ENCODE assay signal across 8 mouse cellular contexts in the genomic region with DNA sequence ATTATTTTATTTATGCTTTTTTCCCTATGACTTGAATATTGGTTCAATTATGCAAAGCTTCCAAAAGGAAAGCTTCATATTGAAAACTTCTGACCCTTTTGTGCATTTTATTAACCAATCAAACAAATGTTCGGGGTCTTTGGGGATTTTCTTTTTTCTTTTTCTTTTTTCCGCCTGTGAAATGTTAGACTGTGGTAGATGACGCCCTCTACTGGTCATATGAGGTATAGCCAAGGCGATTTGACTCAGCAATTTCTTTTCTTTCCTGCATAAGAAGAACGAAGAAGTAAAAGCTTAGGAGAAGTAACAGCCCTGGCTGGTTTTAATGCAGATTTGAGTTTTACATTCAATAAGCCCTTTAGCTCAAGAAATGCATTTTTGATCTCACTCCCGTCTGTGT.
DNase-seq lines count a peak whose midpoint lies in the region; ATAC-seq and TF ChIP-seq lines count a peak whose summit lies in the region.

No protein-coding gene starts in this region.

- H3K27me3 ChIP-seq in forebrain, embryonic 10.5 days (ENCODE audit: poor library complexity, severe bottlenecking) = no peaks in the 10 kb centered on the region
- no peaks in the 10 kb centered on the region for H3K27me3 ChIP-seq in forebrain, embryonic 11.5 days (ENCODE audit: control insufficient read depth, insufficient read depth, low read length)
- H3K27me3 ChIP-seq in liver, adult 2 months (ENCODE audit: control insufficient read depth, insufficient read depth, low read length) = no peaks in the 10 kb centered on the region
- no peaks in the 10 kb centered on the region for H3K27me3 ChIP-seq in liver, embryonic 11.5 days (replicated peaks; ENCODE audit: control insufficient read depth, insufficient read depth, low read length)

- H3K4me2 ChIP-seq in forebrain, embryonic 11.5 days (ENCODE audit: low read depth, low read length, severe bottlenecking) = no peak overlapping the region
- H3K4me2 ChIP-seq in liver, embryonic 11.5 days = no peak overlapping the region

- no peaks in the 10 kb centered on the region for H3K9me3 ChIP-seq in forebrain, embryonic 10.5 days
- H3K9me3 ChIP-seq in forebrain, embryonic 11.5 days (ENCODE audit: control insufficient read depth, low read length) = no peaks in the 10 kb centered on the region
- H3K9me3 ChIP-seq in liver, embryonic 11.5 days (ENCODE audit: control insufficient read depth, low read length) = no peaks in the 10 kb centered on the region

- peaks cover 5% of the 10 kb centered on the region; the same call in 1 of the 2 replicates for H3K4me1 ChIP-seq in forebrain, embryonic 10.5 days
- H3K4me1 ChIP-seq in forebrain, embryonic 11.5 days (replicated peaks; ENCODE audit: control insufficient read depth, insufficient read depth, low read length) = no peaks in the 10 kb centered on the region
- H3K4me1 ChIP-seq in liver, adult 2 months (ENCODE audit: control insufficient read depth, insufficient read depth, low read length) = no peaks in the 10 kb centered on the region
- H3K4me1 ChIP-seq in liver, embryonic 11.5 days (replicated peaks; ENCODE audit: control insufficient read depth, insufficient read depth, low read length) = no peaks in the 10 kb centered on the region

- TF ChIP-seq POLR2A in liver, adult 2 months (IDR thresholded peaks at IDR 0.05; ENCODE audit: extremely low read depth, insufficient read depth, low read length) = no peak

- peak; percentile 21 for DNase-seq in forebrain, embryonic 10.5 days (ENCODE audit: extremely low spot score, low spot score)
- DNase-seq in forebrain, embryonic 11.5 days (ENCODE audit: low spot score) = no peak
- DNase-seq in liver, adult 2 months (ENCODE audit: extremely low read depth, low read depth, low spot score) = peak; percentile 26
- DNase-seq in liver, embryonic 11.5 days (ENCODE audit: low spot score) = no peak
- peak; percentile 28 for DNase-seq in c-Kit-positive CD71-negative TER-119-negative erythroid progenitor cells, embryonic 14.5 days (ENCODE audit: low read depth)
- DNase-seq in large intestine, adult 2 months (ENCODE audit: low read depth, low spot score) = peak; percentile 7
- DNase-seq in right cerebral cortex, postnatal 25 days = peak; percentile 4
- no peak for DNase-seq in adrenal gland, adult 2 months

- H3K4me3 ChIP-seq in forebrain, embryonic 10.5 days = no peak overlapping the region
- H3K4me3 ChIP-seq in forebrain, embryonic 11.5 days (ENCODE audit: low read depth, low read length) = no peak overlapping the region
- H3K4me3 ChIP-seq in liver, adult 2 months (ENCODE audit: insufficient read depth, low read depth, low read length) = no peak overlapping the region
- H3K4me3 ChIP-seq in liver, embryonic 11.5 days (ENCODE audit: low read depth, low read length) = no peak overlapping the region

- H3K9ac ChIP-seq in forebrain, embryonic 11.5 days (ENCODE audit: low read length) = no peak overlapping the region
- no peak overlapping the region for H3K9ac ChIP-seq in liver, adult 2 months (ENCODE audit: low read depth, low read length)
- no peak overlapping the region for H3K9ac ChIP-seq in liver, embryonic 11.5 days (ENCODE audit: low read depth, low read length)

- TF ChIP-seq CTCF in liver, adult 2 months (IDR thresholded peaks at IDR 0.05; ENCODE audit: low read depth, low read length) = 0 out of 2 replicates have a peak, but pooled peaks have one; percentile 36

- no peak overlapping the region for H3K27ac ChIP-seq in forebrain, embryonic 10.5 days
- no peak overlapping the region for H3K27ac ChIP-seq in forebrain, embryonic 11.5 days (ENCODE audit: low read depth, low read length)
- H3K27ac ChIP-seq in liver, adult 2 months (replicated peaks; ENCODE audit: insufficient read depth, low read depth, low read length) = no peak overlapping the region
- H3K27ac ChIP-seq in liver, embryonic 11.5 days (ENCODE audit: low read depth, low read length) = no peak overlapping the region

- no peaks in the 10 kb centered on the region for H3K79me2 ChIP-seq in liver, adult 2 months (ENCODE audit: control insufficient read depth, insufficient read depth, low read length)

- H3K36me3 ChIP-seq in forebrain, embryonic 10.5 days (replicated peaks) = no peaks in the 10 kb centered on the region
- H3K36me3 ChIP-seq in forebrain, embryonic 11.5 days (ENCODE audit: control insufficient read depth, insufficient read depth, low read length) = no peaks in the 10 kb centered on the region
- H3K36me3 ChIP-seq in liver, adult 2 months (ENCODE audit: control insufficient read depth, insufficient read depth, low read length) = no peaks in the 10 kb centered on the region
- H3K36me3 ChIP-seq in liver, embryonic 11.5 days (ENCODE audit: control insufficient read depth, insufficient read depth, low read length) = no peaks in the 10 kb centered on the region

- 17% methylated on average over 6 of the region's 6 CpGs for WGBS in forebrain, embryonic 10.5 days
- 18% methylated on average over 6 of the region's 6 CpGs for WGBS in forebrain, embryonic 11.5 days
- WGBS in liver, adult 2 months = 9% methylated on average over 6 of the region's 6 CpGs
- 12% methylated on average over 6 of the region's 6 CpGs for WGBS in liver, embryonic 11.5 days
- WGBS in large intestine, adult 2 months = 5% methylated on average over 6 of the region's 6 CpGs

- ATAC-seq in forebrain, embryonic 11.5 days (replicated peaks; ENCODE audit: low FRiP score) = no peak
- no peak for ATAC-seq in liver, embryonic 11.5 days (replicated peaks; ENCODE audit: low FRiP score)

Comparison
In these comparisons a context has a peak if more than half of its experiments do, and no peak if none do; other contexts are left out.
1. DNase-seq: peak in forebrain, embryonic 10.5 days (single experiment), liver, adult 2 months (single experiment), c-Kit-positive CD71-negative TER-119-negative erythroid progenitor cells, embryonic 14.5 days (single experiment), large intestine, adult 2 months (single experiment) and right cerebral cortex, postnatal 25 days (single experiment); none in forebrain, embryonic 11.5 days (single experiment), liver, embryonic 11.5 days (single experiment) and adrenal gland, adult 2 months (single experiment).